Mouse (Mus musculus) adrenal gland, adult 18-20 months (tissue): ENCODE data around the gene Pcx. TPM values are rescaled to one million over a fixed set of nuclear protein-coding genes. Genes with fewer than 3 reads are reported as not detected.

Experiments
- microRNA-seq, 2 experiments: library from miRNA; unstranded; fragments of <30 nt; microRNA quantifications; one replicate each; pipeline ENCODE4 v1.2.0; 2021; ENCODE audit warnings: borderline number of aligned reads in 2 of 2
- total RNA-seq, 2 experiments: library from RNA; stranded (reverse); gene quantifications; 1 replicate in 1 of 2; 2 replicates in 1 of 2; pipeline ENCODE4 v1.2.3; 2021

Gene Pcx
- total RNA-seq, 2 experiments from 2014 or later: 622 to 707 TPM

Small RNA genes within 50 kb of the gene (microRNA-seq; reads per million reads assigned to microRNA genes)
- 0 reads per million in 2 experiments for gene Mir6986

Other genes starting within 250 kb of the Pcx start
- 10 to 100 TPM; 23.7 to 31.6 TPM for gene Ssh3, start 241.3 kb upstream of the Pcx start, total RNA-seq
- gene Ankrd13d, start 227.3 kb upstream of the Pcx start, total RNA-seq: 1 to 10 TPM; 3.2 to 5.0 TPM
- gene Grk2, start 204.2 kb upstream of the Pcx start, total RNA-seq: 10 to 100 TPM; 55.9 to 62.9 TPM
- gene Kdm2a, start 112.2 kb upstream of the Pcx start, total RNA-seq: 100 to 1,000 TPM; 108 to 132 TPM
- gene Rhod, start 71.0 kb upstream of the Pcx start, total RNA-seq: 10 to 100 TPM; 19.1 to 25.8 TPM
- 10 to 100 TPM; 64.3 to 94.0 TPM for gene Syt12, start 33.0 kb upstream of the Pcx start, total RNA-seq
- gene 2010003K11Rik, start 11.9 kb upstream of the Pcx start, total RNA-seq: 100 to 1,000 TPM in 1 of 2 experiments, 10 to 100 TPM in 1; 42.0 to 133 TPM
- gene Lrfn4, start 105.2 kb downstream of the Pcx start, total RNA-seq: 1 to 10 TPM; 4.4 to 7.7 TPM
- 10 to 100 TPM; 34.1 to 38.1 TPM for gene Rce1, start 115.2 kb downstream of the Pcx start, total RNA-seq
- not detected for gene Gm960, start 188.2 kb downstream of the Pcx start, total RNA-seq
- 1 to 10 TPM in 1 of 2 experiments, under 1 TPM in 1; 0.58 to 1.3 TPM for gene Sptbn2, start 200.7 kb downstream of the Pcx start, total RNA-seq
- gene Rbm4b, start 246.0 kb downstream of the Pcx start, total RNA-seq: 10 to 100 TPM; 18.4 to 18.8 TPM